Mouse (Mus musculus) heart, postnatal 14 days (tissue): Measurements from ENCODE around the gene Tmem234. TPM values are rescaled to one million over a fixed set of nuclear protein-coding genes. Genes with fewer than 3 reads are reported as not detected.

Experiments
- DNase-seq, 2 experiments: peaks; one replicate each; pipeline ENCODE4 v3.0.0; 2021 to 2022
- intact Hi-C: fragments of 180-260 bp; cut with DNase I; formaldehyde crosslinking; loops from one replicate; pipeline ENCODE4 v1.15.1; 2025
- microRNA-seq, 2 experiments: library from miRNA; unstranded; fragments of <30 nt; microRNA quantifications; one replicate each; pipeline ENCODE4 v1.2.0; 2021 to 2022
- total RNA-seq, 2 experiments: library from RNA; stranded (reverse); gene quantifications; 2 replicates each; pipeline ENCODE4 v1.2.3; 2021

Tmem234 gene
- total RNA-seq, 2 experiments from 2014 or later = 46.8 to 51.3 TPM

GRCm38 (mm10) chr4:129648656-129649055, 48.2 kb downstream of the Tmem234 start:
- intact Hi-C loops = no loop called here

DNA sequence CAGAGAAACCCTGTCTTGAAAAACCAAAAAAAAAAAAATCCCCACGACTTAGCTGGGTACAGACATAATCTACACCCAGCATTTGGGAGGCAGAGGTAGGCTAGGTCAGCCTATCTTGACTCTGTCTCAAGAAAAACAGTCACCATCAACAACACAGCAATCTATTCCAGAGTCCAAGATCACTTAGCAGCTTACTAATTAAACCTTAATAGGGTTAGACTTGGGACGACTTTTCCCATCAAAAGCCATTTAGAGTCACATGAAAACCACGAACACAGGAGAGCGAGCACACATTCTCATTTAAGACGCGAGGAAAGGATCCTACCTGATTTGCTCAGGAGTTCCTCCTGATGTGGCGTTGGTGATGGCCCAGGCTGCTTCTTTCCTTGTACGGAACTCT, 49.9 kb downstream of the Tmem234 start:
- intact Hi-C loops = no loop called here
- DNase-seq = no peak

More at GRCm38 (mm10) chr4:129648656-129649055, 48.2 kb downstream of the Tmem234 start:
- no peak for DNase-seq

- no peak for DNase-seq
- intact Hi-C loops = no loop called here
These were observed 54.3 kb downstream of the Tmem234 start for GRCm38 (mm10) chr4:129654770-129655169.

- no peak for DNase-seq
- intact Hi-C loops = no loop called here
These were observed 61.1 kb downstream of the Tmem234 start for GRCm38 (mm10) chr4:129661584-129661983.

DNA sequence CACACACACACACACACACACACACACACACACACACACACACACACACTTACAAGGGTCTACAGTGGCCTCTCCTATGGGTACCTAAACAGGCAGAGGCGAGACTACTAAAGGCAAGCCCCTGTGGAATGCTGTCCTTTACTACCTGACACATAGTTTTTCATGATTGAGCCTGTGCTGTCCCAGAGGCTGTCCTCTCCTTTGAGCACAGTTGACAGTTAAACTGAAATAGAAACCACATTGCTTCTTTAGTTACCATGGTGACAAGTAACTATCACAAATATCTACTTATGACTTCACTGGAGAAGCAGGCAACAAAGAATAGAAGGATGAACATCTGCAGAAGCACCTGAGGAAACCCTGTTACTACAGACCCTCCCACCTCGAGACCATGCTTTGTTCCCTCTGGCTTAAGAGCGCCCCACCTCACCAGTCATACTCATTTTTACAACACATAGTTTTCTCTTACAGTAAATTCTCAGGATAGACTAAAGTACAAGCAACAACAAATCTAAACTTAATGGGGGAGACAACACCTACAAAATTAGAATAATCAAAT, 61.9 kb downstream of the Tmem234 start:
- no peak for DNase-seq
- intact Hi-C loops = no loop called here

DNA sequence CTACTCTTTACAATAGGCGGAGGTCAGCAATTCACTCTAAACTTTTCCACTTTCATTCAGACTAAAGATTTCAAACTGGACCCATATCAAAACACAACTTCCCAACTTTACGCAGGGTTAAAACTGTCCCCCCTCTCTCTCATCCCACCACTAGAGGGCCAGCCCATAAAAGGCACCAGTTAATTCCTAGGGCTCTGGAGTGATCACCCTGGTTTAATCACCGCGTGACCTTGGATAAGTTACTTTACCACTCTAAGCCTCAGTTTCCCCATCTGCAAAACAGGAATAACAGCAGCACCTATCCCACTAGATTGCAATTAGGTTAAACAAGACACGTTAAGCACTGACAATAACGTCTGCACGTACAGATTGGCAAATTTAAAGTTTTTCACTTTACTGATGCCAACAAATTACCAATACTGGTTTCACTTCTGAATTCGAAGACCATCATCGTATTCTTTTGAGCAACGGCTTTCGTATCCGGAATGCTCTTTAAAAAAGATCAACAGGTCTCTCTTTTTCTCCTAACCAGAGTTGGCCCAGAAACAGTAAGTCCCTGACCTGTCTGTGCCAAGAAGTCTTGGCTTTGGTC, 71.1 kb downstream of the Tmem234 start:
- peak; percentile 53 to 62 for DNase-seq
- intact Hi-C loops = loop anchor here (2.0 kb wide), 1 partner anchor 25 kb away; the partner anchor contains the start of gene Tmem39b

- intact Hi-C loops = loop anchor here (2.0 kb wide), 1 partner anchor 25 kb away; the partner anchor contains the start of gene Tmem39b
- DNase-seq = peak; percentile 90 to 92
These were observed 71.8 kb downstream of the Tmem234 start, which contains the start of gene Kpna6 for GRCm38 (mm10) chr4:129672083-129672877. Gene Kpna6 (minus strand): TSS chr4:129672767.

DNA sequence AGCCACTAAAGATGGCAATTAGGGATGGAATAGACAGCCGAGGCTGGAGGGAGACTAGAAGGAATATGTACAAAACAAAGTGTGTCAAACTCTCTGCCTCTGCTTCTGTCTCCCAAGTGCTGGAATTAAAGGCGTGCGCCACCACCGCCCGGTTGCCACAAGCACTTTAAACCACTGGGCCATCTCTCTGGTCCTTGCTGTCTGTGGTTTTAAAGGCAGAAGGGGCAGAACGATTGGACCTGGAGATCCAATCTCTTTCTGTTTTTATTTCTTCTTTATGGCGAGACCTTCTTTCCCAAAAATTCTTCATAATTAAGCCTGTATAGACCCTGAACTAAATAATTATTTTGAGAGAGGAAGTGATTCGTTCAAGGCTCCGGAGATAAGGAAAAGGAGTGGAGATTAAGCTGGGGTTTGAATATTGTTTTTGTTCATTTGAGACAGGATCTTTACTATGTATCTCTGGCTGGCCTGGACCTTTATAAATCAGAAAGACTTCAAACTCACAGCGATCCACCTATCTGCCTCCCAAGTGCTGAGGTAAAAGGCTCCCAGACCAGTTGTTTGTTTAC, 72.5 kb downstream of the Tmem234 start:
- no peak for DNase-seq

More for the DNA sequence above, 72.5 kb downstream of the Tmem234 start:
- intact Hi-C loops = loop anchor here (2.0 kb wide), 1 partner anchor 24 kb away; the partner anchor contains the start of gene Tmem39b

Small RNA genes lying within 50 kb of the gene (microRNA-seq; reads per million reads assigned to microRNA genes)
- gene Mir8119 = 0 reads per million in 2 experiments

Other genes starting within 250 kb of the Tmem234 start
- 1 to 10 TPM; 4.4 to 4.7 TPM for gene Zbtb8a, start 222.6 kb upstream of the Tmem234 start, total RNA-seq
- gene Zbtb8b, start 159.8 kb upstream of the Tmem234 start, total RNA-seq = under 1 TPM; 0.29 to 0.32 TPM
- 10 to 100 TPM; 39.6 to 43.9 TPM for gene Bsdc1, start 139.1 kb upstream of the Tmem234 start, total RNA-seq
- not detected for gene Tssk3, start 109.6 kb upstream of the Tmem234 start, total RNA-seq
- gene Fam229a, start 109.5 kb upstream of the Tmem234 start, total RNA-seq = not detected
- gene Marcksl1, start 87.1 kb upstream of the Tmem234 start, total RNA-seq = 10 to 100 TPM; 13.6 to 23.8 TPM
- gene Hdac1, start 58.0 kb upstream of the Tmem234 start, total RNA-seq = 10 to 100 TPM; 23.9 to 24.2 TPM
- gene Lck, start 27.0 kb upstream of the Tmem234 start, total RNA-seq = 10 to 100 TPM in 1 of 2 experiments, 1 to 10 TPM in 1; 1.4 to 20.4 TPM
- gene Fam167b, start 22.1 kb upstream of the Tmem234 start, total RNA-seq = under 1 TPM; 0.53 to 0.83 TPM
- gene Eif3i, start within 50 bp of the Tmem234 start, total RNA-seq = 100 to 1,000 TPM; 114 to 128 TPM
- gene Dcdc2b, start 13.6 kb downstream of the Tmem234 start, total RNA-seq = 1 to 10 TPM; 1.2 TPM
- 10 to 100 TPM; 16.3 to 17.6 TPM for gene Iqcc, start 18.4 kb downstream of the Tmem234 start, total RNA-seq
- gene Ccdc28b, start 23.3 kb downstream of the Tmem234 start, total RNA-seq = 10 to 100 TPM; 40.7 to 46.5 TPM
- 10 to 100 TPM; 28.0 to 28.6 TPM for gene Txlna, start 40.4 kb downstream of the Tmem234 start, total RNA-seq
- gene Kpna6, start 72.1 kb downstream of the Tmem234 start, total RNA-seq = 10 to 100 TPM; 69.9 to 72.4 TPM
- 1 to 10 TPM; 4.8 to 5.3 TPM for gene Tmem39b, start 96.2 kb downstream of the Tmem234 start, total RNA-seq
- 10 to 100 TPM; 44.2 to 49.3 TPM for gene Khdrbs1, start 141.6 kb downstream of the Tmem234 start, total RNA-seq
- 100 to 1,000 TPM; 212 to 215 TPM for gene Ptp4a2, start 210.6 kb downstream of the Tmem234 start, total RNA-seq